Mouse (Mus musculus) gonadal fat pad, adult 2 months (tissue): ENCODE results near the gene Gm5617. TPM values are rescaled to one million over a fixed set of nuclear protein-coding genes. Genes with fewer than 3 reads are reported as not detected.
"Not testable (repeated sequence)": the region's sequence is repeated elsewhere in the genome, so short reads cannot be mapped to it uniquely, and the experiment has no call there.

ENCODE experiments used
- DNase-seq: peaks from one replicate; pipeline ENCODE4 v3.0.0-alpha.2; 2012; ENCODE audit warnings: low read depth
- polyA plus RNA-seq: library from polyadenylated mRNA; depleted of rRNA; stranded (reverse); fragments of >200 nt; gene quantifications from 2 replicates; pipeline ENCODE4 v1.2.3, GENCODE M21; 2012; rRNA removed

The Gm5617 gene
- 170 and 207 TPM in 2 replicates for polyA plus RNA-seq

DNA sequence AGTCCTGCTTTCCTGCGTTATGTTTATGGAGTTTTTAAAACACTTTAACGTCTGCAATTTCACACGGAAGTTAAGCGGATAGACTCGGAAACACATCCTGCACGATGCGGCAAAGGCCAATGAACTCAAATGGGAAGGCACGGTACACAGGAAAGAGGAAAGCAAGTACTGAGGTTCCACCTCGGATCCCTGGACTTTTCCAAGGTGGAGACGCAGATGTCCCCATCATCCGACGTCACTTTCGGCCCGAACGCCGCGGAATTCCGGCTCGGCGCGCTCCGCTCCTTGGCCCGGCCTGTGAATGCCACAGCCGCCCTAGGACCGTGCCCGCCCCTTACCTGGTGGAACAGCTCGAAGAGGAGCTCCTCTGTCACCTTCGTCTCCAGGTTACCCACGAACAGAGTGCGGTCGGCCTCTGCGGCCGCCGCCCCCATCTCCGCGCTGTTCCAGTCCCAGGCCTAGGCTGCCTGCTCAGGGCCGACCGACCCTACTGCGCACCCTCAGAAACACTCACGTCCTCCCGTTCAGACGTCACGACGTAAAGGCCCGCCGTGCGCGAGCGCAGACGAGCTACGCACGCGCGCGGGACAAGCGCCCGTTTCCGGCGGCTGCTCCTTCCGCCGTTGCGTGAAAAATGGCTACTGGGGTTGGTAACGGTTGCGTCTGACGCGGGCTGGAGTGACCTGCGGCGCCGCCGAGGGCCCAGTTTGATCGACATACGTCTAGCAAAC lies at the start of gene Gm5617, which contains the start of gene Rbm7:
Gene Gm5617 (plus strand): TSS at position 626 of the 731 bp plus-strand sequence.
Gene Rbm7 (minus strand): TSS at position 483 of the 731 bp plus-strand sequence.
- DNase-seq: no peak

DNA sequence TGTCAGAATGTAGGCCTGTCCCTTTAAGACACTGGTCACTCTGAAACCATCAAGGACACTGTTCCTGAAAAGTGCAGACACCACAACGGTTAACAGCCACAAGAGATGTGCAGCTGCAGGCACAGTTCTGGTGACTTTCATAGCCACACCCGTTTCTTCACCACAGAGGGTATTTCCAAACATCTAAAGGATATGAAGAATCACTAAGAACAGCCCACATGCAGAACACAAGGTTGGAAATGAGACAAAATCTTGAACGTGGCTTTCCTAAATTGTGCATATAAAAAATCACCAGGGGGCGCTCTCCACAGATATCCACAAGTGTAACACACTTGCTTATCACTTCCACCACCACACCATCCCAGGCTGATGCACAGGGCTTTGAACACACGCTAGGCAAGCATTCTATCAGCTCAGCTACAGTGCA lies 47.4 kb upstream of the Gm5617 start:
- DNase-seq: no peak

DNA sequence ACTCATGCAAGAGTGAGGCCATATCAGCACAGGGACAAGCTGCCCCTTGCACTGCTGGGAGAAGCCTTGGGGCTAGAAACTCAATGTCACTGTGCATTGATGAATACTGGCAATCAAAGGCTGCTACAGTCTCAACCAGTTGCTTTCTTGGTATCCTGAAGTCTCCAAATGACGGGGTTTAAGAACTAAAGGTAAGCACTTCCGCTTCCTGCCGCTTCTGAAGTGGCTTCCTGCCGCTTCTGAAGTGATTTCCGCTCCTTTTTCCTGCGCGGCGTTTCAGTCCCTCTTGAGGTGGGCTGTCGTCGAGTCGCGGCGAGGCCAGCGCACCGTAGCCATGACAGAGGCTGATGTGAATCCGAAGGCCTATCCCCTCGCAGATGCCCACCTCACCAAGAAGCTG lies 45.2 kb upstream of the Gm5617 start:
- no peak for DNase-seq

DNA sequence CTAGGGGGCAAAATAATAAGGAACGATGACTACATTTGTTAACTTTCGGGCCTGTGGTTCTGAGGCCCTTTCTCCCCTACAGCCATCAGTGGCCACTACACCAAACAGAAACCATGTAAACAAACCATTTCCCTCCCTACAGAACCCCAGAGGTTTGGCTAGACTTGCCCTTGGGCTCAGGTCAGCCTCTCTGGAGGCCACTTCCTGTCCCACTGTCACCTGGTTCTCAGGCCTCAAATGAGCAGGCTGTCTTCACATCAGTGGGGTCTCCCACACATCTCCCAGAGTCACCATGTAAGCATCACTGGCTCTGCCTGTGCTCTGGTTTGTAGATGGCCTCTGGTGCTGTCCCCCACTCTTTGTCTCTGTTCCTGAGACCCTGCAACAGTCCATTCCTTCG lies 39.3 kb upstream of the Gm5617 start:
- DNase-seq: no peak

DNA sequence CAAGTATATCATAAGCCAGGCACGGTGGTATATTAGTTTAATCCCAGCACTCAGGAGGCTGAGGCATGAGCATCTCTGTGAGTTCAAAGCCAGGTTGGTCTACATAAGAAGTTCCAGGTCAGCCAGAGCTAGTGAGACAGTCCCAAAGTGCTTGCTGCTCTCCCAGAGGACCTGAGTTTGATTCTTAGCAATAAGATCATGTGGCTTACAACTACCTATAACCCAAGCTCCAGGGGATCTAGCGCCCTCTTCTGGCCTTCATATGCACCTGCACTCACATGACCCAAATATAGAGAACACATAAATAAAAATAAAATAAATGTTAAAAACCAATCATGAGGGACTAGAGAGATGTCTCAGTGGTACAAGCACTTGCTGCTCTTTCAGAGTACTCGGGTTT lies 36.4 kb upstream of the Gm5617 start:
- no peak for DNase-seq

DNA sequence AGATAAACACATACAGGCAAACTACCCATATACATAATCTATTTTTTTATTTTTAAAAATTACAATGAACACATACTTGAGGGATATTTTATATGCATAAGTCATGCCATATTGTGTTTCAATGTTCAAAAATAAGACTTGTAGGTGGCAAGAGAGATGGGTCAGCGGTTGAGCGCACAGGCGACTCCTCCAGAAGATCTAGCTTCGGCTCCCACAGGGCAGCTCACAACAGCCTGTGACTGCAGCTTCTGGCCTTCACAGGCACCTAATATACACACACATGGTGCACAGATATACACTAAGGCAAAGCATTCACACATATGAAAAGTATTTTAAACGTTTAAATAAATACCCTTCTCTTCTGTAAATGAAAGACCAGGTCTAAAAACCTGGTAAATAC lies 35.9 kb upstream of the Gm5617 start:
- no peak for DNase-seq

DNA sequence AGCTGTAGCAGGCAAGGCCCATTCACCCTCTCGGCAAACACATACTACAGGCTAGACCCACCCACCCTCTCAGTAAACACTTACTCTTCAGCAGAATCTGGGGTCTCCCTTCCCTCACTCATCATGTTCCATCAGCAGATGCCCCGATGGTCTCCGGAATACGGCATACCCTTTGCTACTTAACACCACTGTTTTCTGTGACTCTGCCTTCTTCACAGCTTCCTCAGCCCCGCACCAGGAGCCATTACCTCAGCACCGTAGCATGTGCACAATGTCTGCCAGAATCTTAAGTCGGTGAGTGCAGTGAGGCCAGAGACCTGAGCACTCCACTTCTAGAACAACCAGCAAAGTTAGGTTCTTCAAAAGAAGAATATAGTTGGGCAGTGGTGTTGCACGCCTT lies 34.5 kb upstream of the Gm5617 start:
- DNase-seq: no peak

DNA sequence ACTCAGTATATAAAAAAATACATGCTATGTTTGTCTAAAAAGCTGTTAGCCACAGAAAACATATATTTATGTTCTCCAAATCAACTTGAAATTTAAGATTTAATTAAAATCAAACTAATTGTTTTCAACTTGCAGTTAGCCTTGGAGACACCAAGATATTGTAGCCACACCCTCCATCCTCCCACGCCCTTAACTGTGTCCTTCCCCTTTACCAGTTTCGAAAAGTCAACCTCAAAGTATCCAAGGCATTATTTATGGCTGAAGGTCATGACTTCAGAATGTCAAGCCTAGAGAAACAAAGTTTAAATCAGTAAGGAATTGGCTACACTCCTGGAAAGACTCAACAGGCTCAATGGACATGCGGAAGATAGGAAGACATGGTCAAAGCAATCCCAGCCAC lies 33.7 kb upstream of the Gm5617 start:
- no peak for DNase-seq

DNA sequence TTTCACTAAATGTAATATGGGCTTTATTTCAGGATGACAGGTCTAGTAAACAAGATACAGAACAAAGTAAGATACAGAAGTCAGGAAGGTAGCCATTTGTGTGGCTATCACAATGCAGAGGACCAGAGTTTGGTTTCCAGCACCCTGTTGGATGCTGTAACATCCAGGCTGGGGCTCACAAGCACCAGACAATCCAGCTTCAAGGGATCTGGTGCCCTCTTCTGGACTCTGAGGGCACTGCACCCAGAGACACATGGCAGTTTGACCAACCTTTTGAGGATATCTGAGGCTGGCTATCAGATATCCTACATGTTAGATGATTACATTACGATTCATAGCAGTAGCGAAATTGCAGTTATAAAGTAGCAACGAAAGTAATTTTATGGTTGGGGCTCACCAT lies 29.6 kb upstream of the Gm5617 start:
- DNase-seq: no peak

DNA sequence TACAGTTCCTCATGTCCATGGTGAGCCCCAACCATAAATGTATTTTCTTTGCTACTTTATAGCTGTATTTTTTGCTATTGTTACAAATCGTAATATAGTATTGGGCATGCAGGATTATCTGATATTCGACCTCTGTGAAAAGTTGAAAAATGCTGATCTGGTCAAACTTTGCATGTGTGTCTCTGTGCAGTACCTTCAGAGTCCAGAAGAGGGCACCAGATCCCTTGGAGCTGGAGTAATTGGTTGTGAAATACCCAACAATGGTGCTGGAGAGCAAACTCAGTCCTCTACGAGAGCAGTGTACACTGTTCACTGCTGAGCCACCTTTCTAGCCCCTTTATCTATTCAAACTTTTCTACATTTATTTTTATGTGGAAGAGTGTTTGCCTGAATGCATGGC lies 28.4 kb upstream of the Gm5617 start:
- no peak for DNase-seq

DNA sequence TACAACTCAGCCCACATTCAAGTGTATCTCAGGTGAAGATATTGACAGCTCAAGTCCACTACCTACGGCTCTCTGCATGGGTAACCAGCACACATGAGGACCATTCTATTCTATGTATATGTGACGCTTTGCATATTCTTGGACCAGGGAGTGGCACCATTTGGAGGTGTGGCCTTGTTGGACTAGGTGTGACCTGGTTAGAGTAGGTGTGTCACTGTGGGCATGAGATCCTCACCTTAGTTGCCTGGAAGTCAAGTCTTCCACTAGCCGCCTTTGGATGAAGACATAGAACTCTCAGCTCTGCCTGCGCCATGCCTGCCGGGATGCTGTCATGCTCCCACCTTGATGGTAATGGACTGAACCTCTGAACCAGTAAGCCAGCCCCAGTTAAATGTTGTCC lies 27.8 kb upstream of the Gm5617 start:
- DNase-seq: not testable (repeated sequence)

DNA sequence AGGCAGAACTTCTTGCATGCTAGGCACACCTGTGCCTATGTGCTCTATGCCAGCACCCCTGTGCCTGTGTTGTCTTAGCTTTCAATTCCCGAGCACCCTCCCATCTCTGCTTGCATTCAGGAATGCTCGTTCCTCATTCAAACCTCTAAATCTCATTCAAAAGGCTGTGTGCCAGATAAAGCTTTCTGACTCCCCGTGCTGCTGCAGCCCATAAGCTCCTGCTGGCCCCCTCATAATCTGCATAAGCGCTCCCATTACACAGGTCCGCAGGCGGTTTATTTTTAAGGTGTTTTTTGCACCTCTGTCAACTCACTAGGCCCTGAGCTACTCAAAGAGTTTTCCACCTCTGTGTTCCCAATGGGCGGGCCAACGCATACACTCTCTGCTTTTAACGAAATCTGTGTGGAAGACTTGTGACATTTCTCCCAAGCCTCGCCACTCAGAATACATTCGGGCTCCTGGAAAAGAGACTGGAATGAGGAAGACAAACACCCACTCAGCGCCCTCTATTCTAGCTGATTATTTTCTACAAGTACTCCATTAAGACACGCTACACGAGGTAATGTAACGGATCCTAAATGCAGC lies 22.7 kb upstream of the Gm5617 start:
- no peak for DNase-seq

DNA sequence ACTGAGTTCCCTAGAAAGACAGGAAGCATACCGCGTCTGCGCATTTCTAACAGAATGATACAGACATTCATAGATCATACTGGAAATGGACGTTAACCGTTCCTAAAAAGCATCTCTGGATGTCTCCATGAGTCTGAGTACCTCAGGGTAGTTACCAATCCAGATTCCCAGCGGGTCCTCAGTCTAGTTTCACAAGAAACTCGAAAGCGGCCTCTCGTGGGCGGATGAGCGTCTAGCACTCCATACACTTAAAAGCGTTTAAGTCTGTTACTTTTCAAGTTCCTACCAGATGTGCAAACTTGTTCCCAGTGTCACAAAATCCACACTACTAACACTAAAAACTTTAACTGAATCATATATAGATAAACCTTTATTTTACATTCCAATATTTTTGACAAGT lies 22.1 kb upstream of the Gm5617 start:
- no peak for DNase-seq

DNA sequence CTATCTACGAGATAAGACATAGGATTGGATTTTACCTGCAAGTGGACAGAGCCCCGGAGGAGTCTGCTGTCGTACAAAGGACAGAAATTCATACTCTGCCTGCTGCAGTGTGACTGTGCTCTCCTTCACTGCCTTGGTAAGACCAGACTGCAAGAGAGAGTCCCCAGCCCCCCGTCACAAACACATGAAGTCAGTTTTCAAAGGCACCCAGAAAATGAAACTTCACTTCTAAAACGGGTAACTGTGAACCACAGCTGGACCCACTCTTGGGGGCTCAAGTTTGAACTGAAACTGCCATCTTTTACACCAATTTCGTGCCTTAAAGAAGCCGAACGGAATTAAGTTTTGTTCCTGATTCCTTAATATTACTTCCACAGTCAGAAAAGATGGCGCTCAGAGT lies 20.9 kb upstream of the Gm5617 start:
- DNase-seq: no peak

DNA sequence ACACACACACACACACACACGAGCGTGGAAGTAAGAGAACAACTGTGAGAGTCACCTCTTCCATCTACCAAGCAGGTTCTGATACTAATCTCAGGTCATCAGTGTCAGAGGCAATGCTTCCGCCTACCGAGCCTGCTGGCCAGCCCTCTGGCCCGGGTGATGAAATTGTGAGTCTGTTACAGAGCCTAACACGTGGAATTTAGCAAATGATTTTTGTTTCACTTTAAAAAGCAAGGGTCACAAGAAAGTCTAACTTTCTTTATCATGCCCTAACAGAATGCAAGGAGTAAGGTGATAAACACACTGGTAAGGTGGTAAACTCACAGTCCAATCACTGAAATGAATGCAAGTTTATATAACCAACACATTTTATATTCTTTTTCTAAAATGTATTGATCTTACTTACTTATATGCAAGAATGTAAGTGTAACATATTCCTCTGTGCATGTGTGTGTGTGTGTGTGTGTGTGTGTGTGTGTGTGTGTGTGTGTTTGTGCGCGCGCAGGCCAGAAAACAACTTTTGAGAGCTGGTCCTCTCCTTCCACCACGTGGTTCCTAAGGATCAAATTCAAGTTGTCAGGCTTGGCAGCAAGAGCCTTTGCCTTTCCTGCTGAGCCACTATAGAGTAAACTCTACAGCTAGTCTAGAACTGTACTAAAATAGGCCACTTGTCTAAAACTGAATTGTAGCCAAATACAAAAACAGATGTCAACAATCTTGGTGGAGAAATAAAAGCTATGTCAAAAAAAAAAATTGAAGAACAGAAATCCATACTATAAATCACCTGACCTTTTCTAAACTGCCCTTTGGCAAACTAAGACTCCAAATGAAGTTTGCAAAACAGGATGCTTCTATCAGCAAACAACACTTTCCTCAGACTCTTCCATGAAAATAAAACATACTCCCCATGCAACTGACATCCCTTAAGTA lies 18.7 kb upstream of the Gm5617 start:
- DNase-seq: no peak

DNA sequence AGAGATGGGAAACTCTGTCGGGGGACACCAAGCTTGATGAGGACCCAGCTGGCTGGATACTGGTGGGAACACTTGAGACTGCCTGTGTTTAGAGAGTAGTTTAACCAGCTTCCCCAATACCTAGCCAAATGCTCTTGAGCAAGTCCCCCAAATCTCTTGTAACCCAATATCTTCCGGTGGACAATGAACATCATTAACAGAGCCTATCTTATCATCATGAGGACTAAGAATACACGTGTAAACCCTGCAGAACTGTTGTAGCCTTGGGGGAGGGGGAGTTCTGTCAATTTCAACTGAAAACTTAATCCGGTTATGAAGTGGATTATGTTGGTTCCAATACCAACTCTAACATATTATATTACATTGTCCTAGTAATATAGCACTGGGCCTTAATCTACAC lies 16.4 kb upstream of the Gm5617 start:
- no peak for DNase-seq

DNA sequence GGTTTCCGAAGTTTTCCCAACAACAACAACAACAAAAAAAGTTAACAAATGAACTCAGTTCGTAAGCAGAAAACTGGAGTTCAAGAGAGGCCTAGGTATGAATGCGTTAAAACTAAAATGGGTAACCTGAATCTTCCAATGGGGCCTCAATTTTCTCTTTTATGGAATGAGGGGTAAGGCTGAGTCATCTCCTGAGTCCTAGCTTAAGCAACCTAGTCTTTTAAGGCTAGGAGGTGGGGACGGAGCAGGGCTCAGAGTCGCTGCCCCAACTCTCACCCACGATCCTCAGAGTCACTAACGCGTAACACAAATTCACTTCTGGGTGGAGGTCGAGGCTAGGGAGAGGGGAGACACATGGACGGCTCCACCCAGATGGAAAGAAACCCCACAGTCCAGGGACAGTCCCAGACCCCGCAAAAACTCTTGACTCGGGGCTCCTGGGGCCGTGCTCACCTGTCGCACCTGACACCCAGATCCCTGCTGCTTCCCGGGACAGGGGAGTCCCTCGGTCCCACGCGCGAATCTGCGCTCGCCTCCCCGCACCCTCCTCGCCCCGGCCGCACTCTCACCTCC lies 15.3 kb upstream of the Gm5617 start:
- no peak for DNase-seq

DNA sequence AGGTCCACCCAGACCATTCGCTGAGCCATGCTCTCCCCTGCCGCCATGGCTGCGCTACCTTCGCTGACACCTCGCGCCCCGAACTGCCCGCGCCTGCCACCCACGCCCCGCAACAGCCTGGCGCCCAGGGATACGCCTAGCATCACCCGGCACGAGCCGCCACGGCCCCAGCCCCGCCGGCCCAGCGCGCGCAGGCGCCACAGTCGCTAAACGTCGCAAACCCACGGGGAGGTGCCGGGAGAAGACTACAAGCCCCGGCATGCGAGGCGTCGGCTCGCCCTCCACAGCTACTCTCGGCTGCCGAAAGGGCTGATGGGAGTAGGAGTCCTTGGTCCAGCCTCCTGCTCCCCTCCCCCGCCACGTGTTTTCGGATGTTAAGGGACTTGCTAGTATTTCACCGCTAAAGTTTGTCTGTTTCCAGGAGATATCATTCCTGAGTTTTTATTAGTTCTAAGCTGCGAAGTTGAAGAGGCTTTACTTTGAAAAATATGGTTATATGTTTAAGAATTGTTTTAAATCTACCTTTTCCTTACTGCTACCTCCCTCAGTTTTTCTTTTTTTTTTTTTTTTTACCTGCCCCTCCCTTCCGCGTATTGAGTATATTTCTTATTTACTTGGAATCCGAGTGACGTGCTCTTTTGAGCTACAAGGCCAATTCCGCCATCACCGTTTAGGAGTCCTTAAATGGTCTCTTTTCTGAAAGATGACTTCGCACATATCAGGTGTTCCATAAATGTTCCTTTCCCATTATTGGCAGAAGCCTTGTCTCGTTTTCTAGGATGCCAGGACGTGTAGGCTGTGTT lies 14.6 kb upstream of the Gm5617 start, which contains the start of gene Rexo2:
Gene Rexo2 (minus strand): TSS at position 213 of the 803 bp plus-strand sequence.
- DNase-seq: no peak

DNA sequence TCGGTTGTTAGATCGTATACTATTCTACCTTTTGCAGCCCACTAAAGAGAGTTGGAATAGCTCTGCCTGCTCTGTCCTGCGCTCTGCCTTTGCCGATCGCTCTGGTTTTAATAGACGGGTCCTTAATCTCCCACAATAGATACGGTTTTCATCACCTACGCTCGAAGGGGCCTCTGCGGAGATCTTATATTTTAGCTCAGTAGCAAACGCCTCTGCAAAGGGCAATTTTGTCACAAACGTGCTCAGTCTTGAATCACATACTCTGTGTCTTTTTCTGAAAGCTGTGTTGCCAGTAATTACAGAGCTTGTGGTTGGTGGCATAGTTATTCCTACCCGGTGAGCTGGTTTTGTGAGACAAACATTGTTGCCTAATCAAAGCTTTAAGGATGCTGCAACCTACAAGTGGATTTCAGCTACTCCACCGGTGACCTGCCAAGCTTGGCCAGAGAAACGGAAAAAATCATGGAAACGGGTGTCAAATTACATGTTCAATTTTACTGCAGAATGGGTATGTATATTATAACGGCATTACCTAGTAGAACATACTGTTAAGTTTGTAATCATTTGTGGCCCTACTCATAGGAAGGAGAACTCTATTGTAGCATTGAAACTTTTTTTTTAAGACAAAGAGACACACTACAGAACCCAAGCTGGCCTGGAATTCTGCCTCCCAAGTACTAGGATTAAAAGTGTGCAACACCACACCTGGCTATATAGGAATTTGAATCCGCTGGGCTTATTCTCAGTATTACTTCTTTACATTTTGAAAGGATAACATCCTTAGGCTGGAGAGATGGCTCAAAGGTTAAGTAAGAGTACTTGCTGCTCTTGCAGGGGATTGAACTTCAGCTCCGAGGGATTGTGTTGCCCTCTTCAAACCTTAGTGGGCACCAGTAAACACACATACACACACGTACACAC lies 13.8 kb upstream of the Gm5617 start:
- DNase-seq: peak; percentile 72

DNA sequence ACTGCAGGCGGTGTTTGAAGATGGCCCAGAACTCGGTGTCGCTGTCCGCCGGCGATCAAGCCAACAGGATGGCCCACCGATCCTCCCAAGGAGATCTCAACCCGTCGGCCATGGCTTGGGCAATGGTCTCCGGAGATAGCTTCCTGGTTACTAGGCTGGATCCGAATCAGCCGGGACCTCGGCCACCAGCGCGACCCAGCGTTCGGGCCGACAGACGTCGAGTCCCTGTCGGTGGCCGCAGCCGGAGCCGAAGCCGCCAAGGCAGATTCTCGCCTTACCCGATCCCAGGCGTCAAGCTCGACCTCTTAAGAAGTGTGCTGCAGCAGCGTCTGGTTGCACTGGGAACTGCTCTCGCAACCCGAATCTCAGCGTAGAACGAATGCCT lies 298 bp downstream of the Gm5617 start:
- no peak for DNase-seq
